Mouse (Mus musculus) lung, adult 18-20 months (tissue): Measurements from ENCODE around the gene Stard10.

Source experiments
- DNase-seq, 2 experiments: peaks; one replicate each; pipeline ENCODE4 v3.0.0; 2022; ENCODE audit warnings: mixed read lengths in 2 of 2

Stard10 gene

GRCm38 (mm10) chr7:101306841-101307240, 10.0 kb upstream of the Stard10 start:
- DNase-seq: no peak

GRCm38 (mm10) chr7:101309985-101310326, 6.9 kb upstream of the Stard10 start:
- DNase-seq: no peak

GRCm38 (mm10) chr7:101310327-101311028, 6.4 kb upstream of the Stard10 start:
- peak; percentile 97 to 98 for DNase-seq

- no peak for DNase-seq
Measured at GRCm38 (mm10) chr7:101311061-101311460, 5.8 kb upstream of the Stard10 start.

DNA sequence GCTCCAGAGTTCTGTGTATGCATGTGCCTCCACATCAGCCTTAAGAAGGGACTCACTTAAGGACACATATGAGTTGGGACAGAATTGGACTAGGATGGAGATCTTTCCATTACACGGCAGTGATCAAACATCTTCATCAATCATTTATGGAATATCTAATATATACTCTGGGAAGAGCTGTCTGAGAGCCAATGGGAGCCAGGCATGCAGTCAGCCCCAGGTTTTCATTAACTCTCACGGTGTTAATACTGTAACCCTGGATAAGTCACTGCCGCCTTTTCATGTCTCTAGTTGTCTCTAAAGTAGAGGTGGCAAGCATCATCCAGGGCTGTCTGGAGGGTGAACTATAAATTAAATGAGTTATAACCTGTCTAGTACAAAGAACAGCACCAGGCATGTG, 3.9 kb upstream of the Stard10 start:
- no peak for DNase-seq

DNA sequence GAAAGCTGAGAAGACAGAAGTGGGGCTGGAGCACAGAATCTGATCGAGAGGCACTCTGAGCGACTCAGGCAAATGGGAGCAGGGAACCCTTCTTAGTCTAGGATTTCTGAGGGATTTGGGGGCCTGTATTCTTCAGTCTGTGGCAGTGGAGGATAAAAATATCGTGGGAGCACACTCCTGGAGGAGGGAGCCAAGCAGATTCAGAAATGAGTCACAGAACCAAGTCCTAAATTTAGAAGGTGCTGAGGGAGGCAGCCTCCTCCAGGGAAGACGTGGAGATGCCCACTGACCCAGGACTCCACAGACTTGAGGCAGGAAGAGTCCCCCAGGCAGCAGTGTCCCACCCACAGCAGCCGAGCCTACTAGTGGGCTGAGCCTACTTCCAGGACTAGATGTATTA, 2.5 kb upstream of the Stard10 start:
- DNase-seq: no peak

DNA sequence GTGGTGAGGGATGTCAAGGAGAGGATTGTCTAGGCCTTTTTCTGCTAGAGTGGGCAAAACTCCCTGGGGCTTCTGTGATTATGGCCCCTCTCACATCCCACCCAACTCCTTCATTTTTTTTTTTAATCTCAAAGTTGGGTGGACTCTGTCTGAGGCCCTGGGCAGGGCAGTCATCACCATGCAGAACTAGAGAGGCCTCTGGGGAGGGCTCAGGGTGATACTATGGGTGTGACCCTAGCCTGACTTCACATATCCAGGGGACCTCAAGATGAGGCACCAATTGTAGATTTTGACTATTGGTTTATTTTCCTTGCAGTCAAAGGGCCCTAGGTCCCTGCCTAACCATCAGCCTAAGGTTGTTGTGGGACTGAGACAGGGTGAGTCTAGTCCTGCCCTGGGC, 1.2 kb upstream of the Stard10 start:
- no peak for DNase-seq

- DNase-seq: peak; percentile 59 to 77
Measured at GRCm38 (mm10) chr7:101316591-101317001, 290 bp upstream of the Stard10 start.

- DNase-seq: no peak
Measured at GRCm38 (mm10) chr7:101318848-101319247, 2.0 kb downstream of the Stard10 start.

DNA sequence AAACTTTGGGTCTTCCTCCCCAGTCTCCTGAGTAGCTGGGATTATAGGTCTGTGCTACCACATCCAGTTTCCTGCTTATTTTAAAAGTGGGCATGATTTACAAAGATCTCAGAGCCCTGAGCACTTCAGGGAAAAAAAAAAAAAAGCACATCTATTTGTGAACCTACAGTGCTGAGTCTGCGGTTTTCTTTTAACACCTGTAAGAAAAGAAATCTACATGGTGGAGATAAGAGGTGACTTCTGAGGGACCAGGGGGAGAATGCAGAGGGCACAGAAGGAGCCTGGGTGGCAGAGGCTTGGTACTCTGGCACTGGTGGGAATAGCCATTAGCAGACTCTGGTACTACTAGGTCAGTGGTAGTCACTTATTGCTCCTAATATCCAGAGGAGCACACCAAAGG, 2.9 kb downstream of the Stard10 start:
- no peak for DNase-seq

DNA sequence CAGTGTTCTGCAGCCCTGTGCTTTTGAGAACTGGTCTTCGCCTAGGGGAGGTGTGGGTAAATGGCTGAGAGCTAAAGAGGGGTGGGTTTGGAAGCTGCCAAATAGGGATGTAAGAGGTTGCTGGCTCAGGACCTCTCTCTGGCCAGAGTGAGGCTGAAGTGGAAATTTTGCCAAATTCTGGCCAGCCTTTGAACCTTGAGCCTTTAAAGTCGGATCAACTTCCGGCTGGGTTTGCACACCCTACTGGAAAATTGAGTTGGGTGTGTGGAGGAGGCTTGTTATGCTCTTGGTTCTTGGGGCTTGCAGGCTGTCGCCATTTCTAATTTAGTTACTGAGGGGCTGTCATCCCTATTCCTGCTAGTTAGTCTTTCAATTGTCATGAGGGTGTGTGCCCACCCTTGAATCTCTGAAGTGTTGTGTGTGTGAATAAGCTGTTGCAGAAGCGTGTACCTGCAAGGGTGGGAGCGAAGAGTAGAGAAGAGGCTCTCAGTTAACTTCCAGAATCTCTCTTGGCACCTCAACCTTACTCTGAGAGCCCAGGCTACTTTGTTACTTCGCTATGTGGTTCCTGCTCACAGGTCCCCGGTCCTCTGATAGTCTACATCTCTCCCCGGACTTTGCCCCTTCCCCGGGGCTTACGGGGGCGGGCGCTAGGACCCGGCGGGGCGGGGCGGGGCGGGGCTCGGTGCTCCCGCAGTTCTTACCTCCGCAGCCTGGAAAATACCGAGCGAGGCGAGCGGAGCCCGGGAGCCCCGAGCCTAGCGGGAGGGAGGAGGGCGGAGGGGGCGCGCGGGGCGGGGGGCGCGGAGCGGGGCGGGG, 3.7 kb downstream of the Stard10 start:
- peak; percentile 35 to 48 for DNase-seq

DNA sequence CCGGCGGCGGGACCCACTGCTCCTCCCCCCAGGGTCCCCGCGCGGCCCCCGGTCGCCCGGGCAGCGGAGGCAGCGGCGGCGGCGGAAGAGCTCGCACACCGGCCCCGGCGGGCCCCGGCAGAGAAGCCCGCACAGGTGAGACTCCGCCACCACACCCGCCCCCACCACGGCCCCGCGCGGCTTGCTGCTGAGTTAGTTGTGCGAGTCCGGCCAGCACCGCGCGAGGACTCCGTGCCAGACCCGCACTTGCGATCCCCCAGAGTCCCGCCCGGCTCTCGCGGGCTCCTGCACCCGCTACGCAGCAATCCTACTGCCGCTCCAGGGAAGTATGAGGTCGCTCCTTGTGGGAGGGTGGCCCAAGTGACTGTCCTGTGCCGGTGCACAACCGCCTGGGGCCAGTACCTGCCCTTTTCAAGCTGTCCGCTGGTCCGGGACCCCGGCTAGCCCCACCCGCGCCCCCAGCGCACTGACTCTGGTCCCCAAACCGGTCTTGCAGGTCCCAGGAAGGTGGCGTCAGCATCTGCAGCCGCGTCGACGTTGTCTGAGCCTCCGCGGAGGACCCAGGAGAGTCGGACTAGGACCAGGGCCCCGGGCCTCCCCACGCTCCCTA, 4.4 kb downstream of the Stard10 start:
- peak; percentile 68 to 76 for DNase-seq

GRCm38 (mm10) chr7:101323141-101323594, 6.3 kb downstream of the Stard10 start:
- peak; percentile 30 to 44 for DNase-seq

DNA sequence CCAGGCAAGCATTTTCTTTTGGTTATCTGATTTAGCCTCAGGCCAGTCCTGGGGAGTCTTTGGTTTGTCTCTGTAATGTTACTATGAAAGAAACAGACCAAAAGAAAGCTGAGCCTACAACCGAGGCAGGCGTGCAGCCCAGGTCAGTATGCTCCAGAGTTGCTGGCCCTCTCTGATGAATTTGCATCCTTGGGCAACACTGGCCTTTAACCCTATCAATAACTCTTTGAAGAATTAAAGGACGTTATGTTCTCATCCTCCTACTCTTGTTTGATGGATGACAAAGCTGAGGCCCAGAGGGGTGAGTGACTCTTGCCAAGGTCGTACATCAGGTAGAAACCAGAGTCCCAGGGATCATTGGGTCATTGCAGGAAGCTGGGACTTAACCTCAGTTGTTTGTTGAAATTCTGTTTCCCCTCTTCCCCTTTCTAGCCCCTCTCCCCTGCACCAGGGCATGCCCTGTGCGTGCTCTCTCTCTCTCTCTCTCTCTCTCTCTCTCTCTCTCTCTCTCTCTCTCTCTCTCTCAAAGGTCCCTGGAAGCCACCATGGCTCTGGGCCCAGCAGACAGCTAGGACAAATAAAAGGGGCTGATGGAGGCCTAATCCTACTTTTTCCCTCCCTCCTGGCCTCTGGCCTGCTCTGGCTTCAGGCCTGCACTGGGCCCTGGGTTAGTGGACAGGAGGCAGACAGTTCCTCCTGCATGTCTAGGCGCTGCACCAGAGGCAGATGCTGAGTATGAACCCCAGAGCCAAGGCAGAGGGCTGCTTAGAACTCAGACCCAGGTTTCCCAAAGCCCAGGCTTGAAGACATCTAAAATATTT, 7.5 kb downstream of the Stard10 start:
- no peak for DNase-seq

- no peak for DNase-seq
Measured at GRCm38 (mm10) chr7:101326006-101326405, 9.1 kb downstream of the Stard10 start.

DNA sequence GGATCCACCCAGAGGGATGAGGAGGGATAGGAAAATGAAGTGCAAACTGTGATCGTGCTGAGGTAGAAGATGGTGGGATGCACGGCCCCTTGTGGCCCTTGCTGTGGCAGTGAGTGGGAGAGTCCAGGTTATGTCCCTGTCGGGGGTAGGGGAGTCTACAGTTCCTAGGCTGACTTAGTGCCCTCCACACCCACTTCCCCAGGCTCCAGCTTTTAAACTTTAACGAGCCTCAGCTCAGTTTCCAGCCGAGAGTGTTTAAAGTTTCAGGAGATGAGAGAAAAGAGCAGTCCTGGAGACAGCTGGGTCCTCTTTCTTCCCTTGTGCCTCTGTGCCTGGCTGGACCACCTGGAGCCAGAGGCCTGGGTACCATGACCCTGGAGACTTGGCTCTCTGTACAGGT, 10.4 kb downstream of the Stard10 start:
- no peak for DNase-seq

- DNase-seq: no peak
Measured at GRCm38 (mm10) chr7:101327786-101328185, 10.9 kb downstream of the Stard10 start.

DNA sequence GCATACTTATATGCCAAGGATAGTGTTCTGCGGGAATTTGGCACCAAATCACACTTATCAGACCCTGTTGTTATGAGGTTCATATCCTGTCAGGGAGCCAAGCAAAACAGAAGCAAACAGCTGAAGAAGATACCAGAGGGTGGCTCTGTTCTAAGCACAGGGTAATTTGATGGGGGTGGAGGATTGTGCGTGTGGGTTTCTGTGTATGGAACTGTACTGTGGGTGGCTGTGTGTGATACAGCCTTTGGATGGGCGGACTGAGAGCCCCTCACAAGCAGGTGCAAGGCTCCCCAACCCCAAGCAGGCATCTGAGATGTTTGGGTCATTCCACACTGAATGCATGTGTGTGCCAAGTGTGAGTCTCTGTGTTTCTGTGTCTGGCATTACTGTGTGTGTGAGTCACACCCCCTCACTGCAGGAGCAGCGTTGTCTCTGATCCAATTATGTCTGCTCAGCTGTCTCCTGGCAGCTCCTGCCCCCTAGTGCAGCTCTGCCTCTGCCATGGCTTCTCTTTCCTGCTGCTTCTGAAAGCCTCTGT, 11.8 kb downstream of the Stard10 start:
- DNase-seq: no peak

DNA sequence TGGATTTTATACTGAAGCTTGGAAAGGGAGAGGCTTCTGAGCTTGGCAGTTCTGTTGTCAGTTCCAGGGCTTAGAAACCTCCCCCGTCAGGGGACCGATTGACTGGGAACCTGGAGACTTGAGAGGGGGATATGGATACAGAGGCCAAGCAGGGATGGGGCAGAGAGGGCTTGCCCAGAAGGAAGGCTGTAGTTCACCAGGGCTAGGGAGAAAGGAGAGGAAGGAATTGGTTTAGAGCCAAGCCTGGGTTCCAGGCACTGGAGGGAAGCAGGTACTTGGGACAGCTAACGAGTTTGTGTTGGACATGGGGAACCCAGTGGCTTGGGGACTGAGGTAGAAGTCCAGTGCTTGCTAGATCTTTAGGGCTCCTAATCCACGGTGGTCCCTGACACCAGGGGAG, 12.7 kb downstream of the Stard10 start:
- no peak for DNase-seq

GRCm38 (mm10) chr7:101330074-101330840, 13.4 kb downstream of the Stard10 start:
- no peak for DNase-seq

DNA sequence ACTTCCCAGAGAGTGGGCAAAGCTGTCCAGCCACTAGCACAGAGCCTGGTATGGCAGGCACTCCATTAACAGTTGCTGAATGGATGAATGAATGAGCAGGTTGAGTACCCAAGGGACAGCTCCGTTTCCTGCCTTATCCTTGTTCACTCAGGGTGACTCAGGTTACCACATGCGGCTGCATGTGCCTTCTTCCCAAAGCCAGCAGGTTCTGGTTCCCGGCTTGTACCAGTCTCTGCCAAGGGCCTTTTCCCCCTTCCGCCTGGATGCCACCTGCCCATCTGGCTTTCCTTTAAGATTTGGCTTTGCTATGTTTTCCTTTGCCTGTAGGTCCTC, 13.9 kb downstream of the Stard10 start:
- DNase-seq: no peak
